Mouse (Mus musculus) urinary bladder, postnatal 4 days (tissue): ENCODE measurements around the gene Zfp746.
"Not testable (repeated sequence)": the region's sequence is repeated elsewhere in the genome, so short reads cannot be mapped to it uniquely, and the experiment has no call there.

Source experiments
- DNase-seq, 2 experiments: peaks; one replicate each; pipeline ENCODE4 v3.0.0; 2021 to 2022; ENCODE audit warnings: low spot score in 2 of 2

The Zfp746 gene

GRCm38 (mm10) chr6:48086471-48086878 is at the start of gene Zfp746:
Zfp746 (minus strand) TSS chr6:48086593.
- DNase-seq, result peak; percentile 87 to 90

- DNase-seq, result not testable (repeated sequence)
Observed at GRCm38 (mm10) chr6:48121092-48121491, 34.7 kb upstream of the Zfp746 start.

- DNase-seq, result no peak
Observed at GRCm38 (mm10) chr6:48116036-48116435, 29.6 kb upstream of the Zfp746 start.

DNA sequence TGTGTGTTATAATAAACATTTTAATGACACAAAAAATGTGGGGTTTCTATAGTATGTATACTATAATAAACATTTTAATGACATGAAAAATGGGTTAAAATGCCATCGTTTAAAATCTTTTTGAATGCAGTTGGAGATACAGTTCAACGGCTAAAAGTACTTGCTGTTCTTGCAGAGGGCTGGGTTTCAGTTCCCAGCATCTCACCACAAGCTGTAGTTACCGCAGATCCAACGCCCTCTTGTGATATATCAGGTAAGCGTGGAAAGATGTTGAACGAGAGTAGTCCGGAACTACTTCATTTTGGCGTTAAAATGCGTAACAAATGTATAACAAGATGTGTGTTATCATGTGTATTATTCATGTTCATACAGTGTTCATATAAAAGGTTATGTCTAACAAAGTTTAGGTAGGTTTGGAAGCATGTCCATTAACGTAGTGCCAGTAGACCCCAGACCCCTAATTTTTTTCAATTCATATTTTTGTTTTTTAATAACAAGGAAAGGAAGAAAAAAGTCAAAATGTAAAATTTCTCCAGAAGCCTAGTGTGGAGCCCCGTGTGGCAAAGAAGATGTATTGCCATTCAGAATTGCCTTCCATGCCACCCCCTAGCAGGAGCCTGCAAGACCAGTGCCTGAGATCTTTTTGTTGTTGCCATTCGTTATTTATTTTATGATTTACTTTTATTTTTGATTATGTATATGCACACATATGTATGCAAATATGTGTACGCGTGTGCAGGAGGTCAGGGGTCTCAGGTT is 743 bp upstream of the Zfp746 start:
- DNase-seq, result no peak

- peak; percentile 68 to 70 for DNase-seq
Observed at GRCm38 (mm10) chr6:48085521-48086404, 630 bp downstream of the Zfp746 start.

- DNase-seq, result no peak
Observed at GRCm38 (mm10) chr6:48083733-48084191, 2.6 kb downstream of the Zfp746 start.

GRCm38 (mm10) chr6:48081952-48082351 is 4.4 kb downstream of the Zfp746 start:
- no peak for DNase-seq

DNA sequence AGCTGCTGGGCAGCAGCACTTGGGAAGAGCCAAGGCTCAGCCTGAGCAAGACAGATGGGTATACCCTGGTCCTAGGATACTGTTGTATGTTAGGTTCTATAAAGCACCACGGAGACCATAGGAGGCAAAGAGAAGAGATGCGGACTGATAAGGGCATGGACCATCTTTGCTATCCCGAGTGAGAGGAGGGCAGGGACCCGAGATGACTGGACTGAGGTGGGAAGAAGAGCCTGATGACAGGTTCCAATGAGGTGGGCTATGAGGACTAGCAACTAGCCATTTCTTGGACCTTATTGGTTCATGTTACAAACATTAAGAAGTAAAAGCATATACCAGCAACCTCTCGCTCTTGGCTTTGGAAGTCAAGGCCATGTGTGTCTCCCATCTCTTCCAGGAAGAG is 5.4 kb downstream of the Zfp746 start:
- DNase-seq, result no peak

DNA sequence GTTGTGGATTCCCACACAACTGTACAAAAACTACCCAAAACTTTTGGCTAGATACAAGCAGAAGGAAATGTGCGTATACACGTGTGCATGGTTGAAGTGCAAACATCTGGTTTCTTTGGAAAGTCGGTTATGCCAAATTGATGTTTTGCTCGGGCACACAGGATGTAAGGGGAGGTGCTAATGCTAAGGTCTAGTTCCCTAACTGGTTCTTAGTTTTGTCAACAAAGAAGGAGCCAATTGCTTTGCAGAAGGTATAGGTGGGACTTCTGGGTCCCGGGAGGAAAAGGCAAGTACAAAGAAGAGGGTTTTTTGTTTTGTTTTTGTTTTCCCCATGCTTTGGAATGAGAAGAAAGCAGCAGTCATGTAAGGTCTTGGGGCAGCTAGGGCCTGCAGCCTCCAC is 13.1 kb downstream of the Zfp746 start:
- DNase-seq, result no peak

- no peak for DNase-seq
Observed at GRCm38 (mm10) chr6:48067492-48067891, 18.9 kb downstream of the Zfp746 start.

GRCm38 (mm10) chr6:48065587-48066075 is 20.8 kb downstream of the Zfp746 start:
- no peak for DNase-seq

GRCm38 (mm10) chr6:48064451-48064850 is 21.9 kb downstream of the Zfp746 start:
- DNase-seq, result no peak

GRCm38 (mm10) chr6:48063940-48064339 is 22.5 kb downstream of the Zfp746 start:
- no peak for DNase-seq

DNA sequence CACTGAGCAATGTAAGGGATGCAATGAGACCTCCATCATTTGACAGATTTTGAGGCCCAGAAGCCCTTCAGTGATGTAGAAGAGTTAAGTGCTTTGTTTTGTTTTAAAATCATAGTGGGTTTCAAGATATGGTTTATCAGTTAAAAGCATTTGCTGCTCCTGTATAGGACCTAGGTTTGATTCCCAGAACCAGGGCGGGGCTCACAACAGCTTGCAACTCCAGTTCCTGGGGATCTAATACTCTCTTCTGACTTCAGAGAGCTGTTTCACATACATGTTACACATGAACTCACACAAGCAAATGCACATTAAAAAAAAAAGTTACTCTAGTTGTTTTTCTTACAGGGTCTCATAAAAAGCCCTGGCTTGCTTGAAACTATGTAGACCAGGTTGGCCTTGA is 25.5 kb downstream of the Zfp746 start:
- DNase-seq, result no peak

- DNase-seq, result no peak
Observed at GRCm38 (mm10) chr6:48060421-48060820, 26.0 kb downstream of the Zfp746 start.

DNA sequence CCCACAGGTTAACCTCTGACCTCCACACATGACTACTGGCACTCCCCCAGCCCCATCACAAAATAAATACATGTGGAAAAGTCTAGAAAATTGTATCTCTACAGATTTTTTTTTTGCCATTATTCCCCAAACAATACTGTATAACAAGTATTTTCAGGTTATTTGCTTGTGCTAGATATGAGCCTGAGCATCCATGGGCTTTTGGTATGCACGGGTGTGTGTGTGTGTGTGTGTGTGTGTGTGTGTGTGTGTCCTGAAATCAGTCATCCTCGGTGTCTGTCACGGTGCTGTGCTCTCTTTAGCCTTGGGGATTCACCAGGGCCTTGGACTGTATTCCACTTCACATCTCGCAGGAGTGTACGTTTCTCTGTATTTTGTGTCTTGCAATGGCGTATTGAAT is 34.3 kb downstream of the Zfp746 start:
- no peak for DNase-seq

DNA sequence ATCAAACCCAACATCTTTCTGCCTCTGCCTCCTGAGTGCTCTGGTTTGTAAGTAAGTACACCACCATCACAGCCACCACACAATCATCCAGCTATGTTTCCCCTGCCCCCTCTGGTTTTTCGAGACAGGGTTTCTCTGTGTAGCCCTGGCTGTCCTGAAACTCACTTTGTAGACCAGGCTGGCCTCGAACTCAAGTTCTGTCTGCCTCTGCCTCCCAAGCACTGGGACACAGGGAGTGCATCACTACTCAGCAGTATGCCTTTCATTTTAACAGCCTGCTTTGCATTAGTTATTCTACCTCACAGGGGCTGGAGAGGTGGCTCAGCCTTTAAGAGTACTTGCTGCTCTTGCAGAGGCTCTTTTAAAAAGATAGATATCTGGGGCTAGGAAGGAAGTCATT is 34.7 kb downstream of the Zfp746 start:
- no peak for DNase-seq

GRCm38 (mm10) chr6:48049273-48050065 is 36.9 kb downstream of the Zfp746 start:
- DNase-seq, result no peak

GRCm38 (mm10) chr6:48048426-48049272 is 37.7 kb downstream of the Zfp746 start, which contains the start of gene Zfp777:
Zfp777 (minus strand) TSS chr6:48048911.
- peak; percentile 82 to 85 for DNase-seq

GRCm38 (mm10) chr6:48047450-48048351 is 38.7 kb downstream of the Zfp746 start:
- DNase-seq, result peak in 1 of 2 experiments; percentile 42
